Mouse (Mus musculus) ES-Bruce4 (cell line): ENCODE measurements around the gene Dchs2. TPM values are rescaled to one million over a fixed set of nuclear protein-coding genes. Genes with fewer than 3 reads are reported as not detected.

ENCODE experiments used
- H3K27ac ChIP-seq: 2 replicates; pipeline ENCODE4 v1.5.1; 2012; ENCODE audit warnings: low read length, inconsistent platforms; ENCODE audit not compliant: insufficient read depth
- H3K27me3 ChIP-seq: 2 replicates; pipeline ENCODE4 v1.6.1; 2012; ENCODE audit warnings: mild to moderate bottlenecking, low read length, inconsistent platforms; ENCODE audit not compliant: control insufficient read depth, poor library complexity, insufficient read depth, severe bottlenecking
- H3K36me3 ChIP-seq: 2 replicates; pipeline ENCODE4 v1.6.1; 2012; ENCODE audit warnings: inconsistent platforms, mild to moderate bottlenecking, low read length, moderate library complexity; ENCODE audit not compliant: control insufficient read depth, poor library complexity, insufficient read depth, severe bottlenecking
- H3K4me1 ChIP-seq: one replicate; pipeline ENCODE4 v1.8.1; 2011; ENCODE audit warnings: low read length; ENCODE audit not compliant: control insufficient read depth, insufficient read depth
- H3K4me3 ChIP-seq: 2 replicates; pipeline ENCODE4 v1.5.1; 2011; ENCODE audit warnings: low read depth, mild to moderate bottlenecking, low read length
- H3K9ac ChIP-seq: 2 replicates; pipeline ENCODE4 v1.6.1; 2012; ENCODE audit warnings: low read depth, mild to moderate bottlenecking, inconsistent platforms; ENCODE audit not compliant: poor library complexity, severe bottlenecking
- H3K9me3 ChIP-seq: replicated peaks from 2 replicates; pipeline ENCODE4 v1.6.1; 2012; ENCODE audit warnings: mild to moderate bottlenecking, low read length, inconsistent platforms; ENCODE audit not compliant: control insufficient read depth, poor library complexity, insufficient read depth, severe bottlenecking
- CTCF ChIP-seq: IDR thresholded peaks from one replicate; pipeline ENCODE4 v1.8.1; 2011; ENCODE audit warnings: low read depth, low read length
- EP300 ChIP-seq: IDR thresholded peaks from 2 replicates; pipeline ENCODE4 v1.6.1; 2011; ENCODE audit warnings: low read depth, low read length; ENCODE audit not compliant: insufficient read depth
- POLR2A ChIP-seq: IDR thresholded peaks from one replicate; pipeline ENCODE4 v1.8.1; 2011; ENCODE audit warnings: low read length; ENCODE audit not compliant: insufficient read depth
- polyA plus RNA-seq: library from polyadenylated mRNA; stranded (reverse); fragments of >200 nt; gene quantifications from 2 replicates; pipeline ENCODE4 v1.2.4, GENCODE M21; 2011; ENCODE audit warnings: low read depth; ENCODE audit not compliant: missing spikeins, insufficient read depth, insufficient read length

Dchs2 gene
- polyA plus RNA-seq, 1 experiment = 0.18 TPM

- no peaks in the 10 kb centered on the region; the same call in 1 of the 2 replicates for H3K27me3 ChIP-seq
- H3K4me3 ChIP-seq = no peak overlapping the region
- no peaks in the 10 kb centered on the region for H3K4me1 ChIP-seq
- TF ChIP-seq CTCF (no peak), EP300 (no peak), POLR2A (no peak)
- H3K36me3 ChIP-seq = no peaks in the 10 kb centered on the region
- no peak overlapping the region for H3K9ac ChIP-seq
- no peaks in the 10 kb centered on the region for H3K9me3 ChIP-seq
- no peak overlapping the region for H3K27ac ChIP-seq
These were observed 77.4 kb downstream of the Dchs2 start for GRCm38 (mm10) chr3:83205073-83205668.

- peaks cover 1% of the 10 kb centered on the region for H3K4me1 ChIP-seq
- no peak overlapping the region for H3K27ac ChIP-seq
- no peak for TF ChIP-seq CTCF
- no peak for TF ChIP-seq EP300
- no peak for TF ChIP-seq POLR2A
- H3K9me3 ChIP-seq = no peaks in the 10 kb centered on the region
- no peak overlapping the region for H3K9ac ChIP-seq
- no peaks in the 10 kb centered on the region for H3K27me3 ChIP-seq
- no peaks in the 10 kb centered on the region for H3K36me3 ChIP-seq
- no peak overlapping the region for H3K4me3 ChIP-seq
These were observed 81.9 kb downstream of the Dchs2 start for GRCm38 (mm10) chr3:83209646-83210045.

GRCm38 (mm10) chr3:83210210-83210609, 82.5 kb downstream of the Dchs2 start:
- H3K9me3 ChIP-seq = no peaks in the 10 kb centered on the region
- TF ChIP-seq EP300 = no peak
- no peak overlapping the region for H3K4me3 ChIP-seq
- H3K27ac ChIP-seq = no peak overlapping the region
- H3K36me3 ChIP-seq = no peaks in the 10 kb centered on the region
- H3K9ac ChIP-seq = no peak overlapping the region
- peaks cover 1% of the 10 kb centered on the region for H3K4me1 ChIP-seq
- H3K27me3 ChIP-seq = no peaks in the 10 kb centered on the region

GRCm38 (mm10) chr3:83211939-83212338, 84.2 kb downstream of the Dchs2 start:
- no peaks in the 10 kb centered on the region for H3K36me3 ChIP-seq
- H3K4me3 ChIP-seq = no peak overlapping the region
- H3K4me1 ChIP-seq = peaks cover 1% of the 10 kb centered on the region
- H3K9me3 ChIP-seq = no peaks in the 10 kb centered on the region
- no peak overlapping the region for H3K9ac ChIP-seq
- H3K27ac ChIP-seq = no peak overlapping the region
- no peak for TF ChIP-seq CTCF
- no peak for TF ChIP-seq POLR2A
- no peak for TF ChIP-seq EP300
- no peaks in the 10 kb centered on the region for H3K27me3 ChIP-seq

DNA sequence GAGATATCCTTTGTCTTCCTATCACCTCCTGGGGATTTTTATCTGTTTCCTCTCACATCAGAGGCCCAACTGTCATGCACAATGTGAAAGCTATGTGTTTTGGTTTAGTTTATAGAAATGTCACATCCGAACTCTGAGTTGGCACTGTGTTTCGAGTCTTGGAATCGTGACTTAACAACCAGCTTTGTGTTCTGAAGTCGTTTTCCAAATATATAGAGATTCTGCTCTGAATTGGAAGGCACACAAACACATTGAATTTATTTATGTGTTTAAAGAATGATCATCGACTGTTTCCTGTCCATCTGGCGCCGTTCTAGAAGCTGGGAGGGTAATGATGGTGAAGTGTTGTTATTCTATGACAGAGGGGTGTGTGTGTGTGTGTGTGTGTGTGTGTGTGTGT, 84.8 kb downstream of the Dchs2 start:
- Histone ChIP-seq H3K9me3 (no peaks in the 10 kb centered on the region), H3K4me1 (peaks cover 1% of the 10 kb centered on the region), H3K4me3 (no peak overlapping the region), H3K9ac (no peak overlapping the region), H3K36me3 (no peaks in the 10 kb centered on the region), H3K27ac (no peak overlapping the region), H3K27me3 (no peaks in the 10 kb centered on the region)
- no peak for TF ChIP-seq EP300
- TF ChIP-seq POLR2A = no peak
- no peak for TF ChIP-seq CTCF

GRCm38 (mm10) chr3:83218059-83218458, 90.3 kb downstream of the Dchs2 start:
- H3K9ac ChIP-seq = no peak overlapping the region
- no peak for TF ChIP-seq POLR2A
- TF ChIP-seq EP300 = no peak
- no peak for TF ChIP-seq CTCF
- no peaks in the 10 kb centered on the region for H3K4me1 ChIP-seq
- H3K4me3 ChIP-seq = no peak overlapping the region
- no peaks in the 10 kb centered on the region for H3K9me3 ChIP-seq
- no peaks in the 10 kb centered on the region for H3K27me3 ChIP-seq
- H3K36me3 ChIP-seq = no peaks in the 10 kb centered on the region
- H3K27ac ChIP-seq = no peak overlapping the region
